Mouse (Mus musculus) c-Kit-positive CD71-positive TER-119-positive erythroid progenitor cells, embryonic 14.5 days (primary cell): Measurements from ENCODE around the gene Dclk2.
A peak's percentile ranks its signal among the peaks of the same experiment; 100 is the strongest.

Experiments used
- DNase-seq: peaks from one replicate; pipeline ENCODE4 v3.0.0-alpha.2; 2013; ENCODE audit warnings: low spot score

Gene Dclk2

GRCm38 (mm10) chr3:86844804-86845481 is 75.7 kb downstream of the Dclk2 start:
- no peak for DNase-seq

GRCm38 (mm10) chr3:86842461-86842860 is 78.2 kb downstream of the Dclk2 start:
- no peak for DNase-seq

- DNase-seq, result no peak
These were observed 81.0 kb downstream of the Dclk2 start for GRCm38 (mm10) chr3:86839606-86840005.

- no peak for DNase-seq
These were observed 83.3 kb downstream of the Dclk2 start for GRCm38 (mm10) chr3:86837386-86837785.

- no peak for DNase-seq
These were observed 85.5 kb downstream of the Dclk2 start for GRCm38 (mm10) chr3:86835180-86835579.

GRCm38 (mm10) chr3:86834341-86834740 is 86.3 kb downstream of the Dclk2 start:
- DNase-seq, result no peak

- no peak for DNase-seq
These were observed 87.9 kb downstream of the Dclk2 start for GRCm38 (mm10) chr3:86832591-86833267.

GRCm38 (mm10) chr3:86832115-86832514 is 88.5 kb downstream of the Dclk2 start:
- DNase-seq, result no peak

GRCm38 (mm10) chr3:86827506-86827905 is 93.1 kb downstream of the Dclk2 start:
- no peak for DNase-seq

GRCm38 (mm10) chr3:86821383-86821782 is 99.3 kb downstream of the Dclk2 start:
- DNase-seq, result no peak

GRCm38 (mm10) chr3:86820344-86820743 is 100.3 kb downstream of the Dclk2 start:
- DNase-seq, result no peak

- no peak for DNase-seq
These were observed 101.3 kb downstream of the Dclk2 start for GRCm38 (mm10) chr3:86819372-86819771.

GRCm38 (mm10) chr3:86818001-86818585 is 102.6 kb downstream of the Dclk2 start:
- DNase-seq, result no peak

GRCm38 (mm10) chr3:86812689-86813088 is 108.0 kb downstream of the Dclk2 start:
- DNase-seq, result peak; percentile 80

- no peak for DNase-seq
These were observed 109.7 kb downstream of the Dclk2 start for GRCm38 (mm10) chr3:86810908-86811307.

- DNase-seq, result no peak
These were observed 111.0 kb downstream of the Dclk2 start for GRCm38 (mm10) chr3:86809646-86810045.

GRCm38 (mm10) chr3:86809199-86809598 is 111.5 kb downstream of the Dclk2 start:
- no peak for DNase-seq

GRCm38 (mm10) chr3:86807750-86808467 is 112.7 kb downstream of the Dclk2 start:
- DNase-seq, result peak; percentile 63

GRCm38 (mm10) chr3:86806834-86807233 is 113.8 kb downstream of the Dclk2 start:
- no peak for DNase-seq

GRCm38 (mm10) chr3:86804265-86804664 is 116.4 kb downstream of the Dclk2 start:
- DNase-seq, result no peak

- DNase-seq, result no peak
These were observed 117.8 kb downstream of the Dclk2 start for GRCm38 (mm10) chr3:86802825-86803224.

GRCm38 (mm10) chr3:86800841-86801240 is 119.8 kb downstream of the Dclk2 start:
- no peak for DNase-seq

- DNase-seq, result peak; percentile 90
These were observed 121.6 kb downstream of the Dclk2 start for GRCm38 (mm10) chr3:86799041-86799440.
